Mouse (Mus musculus): ENCODE measurements around the gene Zfyve28.

Zfyve28 gene

GRCm38 (mm10) chr5:34249132-34249531 lies 39.1 kb downstream of the Zfyve28 start:
- no peak for DNase-seq

- DNase-seq, result no peak
These were observed 41.8 kb downstream of the Zfyve28 start for GRCm38 (mm10) chr5:34246443-34246842.

DNA sequence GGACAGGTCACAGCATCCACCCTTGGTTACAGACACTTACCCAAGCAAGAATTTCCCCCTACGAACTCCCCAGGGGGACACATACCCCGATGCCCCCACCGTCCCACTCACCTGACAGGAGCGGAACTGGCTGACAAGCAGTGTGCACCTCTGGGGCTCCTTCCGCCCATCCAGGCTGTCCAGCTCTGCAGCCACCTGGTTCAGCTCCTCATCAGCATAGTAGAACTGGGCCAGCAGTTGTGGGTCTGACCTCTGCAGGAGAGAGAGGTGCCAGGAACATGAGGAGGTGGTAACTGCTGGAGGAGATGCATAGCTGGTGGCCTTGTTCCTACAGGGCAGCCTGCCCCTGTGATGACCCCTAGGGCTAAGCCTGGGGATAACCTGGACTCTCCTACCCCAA lies 45.2 kb downstream of the Zfyve28 start:
- no peak for DNase-seq

- peak; percentile 77 for DNase-seq
These were observed 45.9 kb downstream of the Zfyve28 start for GRCm38 (mm10) chr5:34242224-34242963.

- DNase-seq, result no peak
These were observed 49.8 kb downstream of the Zfyve28 start for GRCm38 (mm10) chr5:34238444-34238843.

- DNase-seq, result peak; percentile 36
These were observed 52.3 kb downstream of the Zfyve28 start for GRCm38 (mm10) chr5:34235898-34236420.

- DNase-seq, result no peak
These were observed 53.2 kb downstream of the Zfyve28 start for GRCm38 (mm10) chr5:34235056-34235455.

DNA sequence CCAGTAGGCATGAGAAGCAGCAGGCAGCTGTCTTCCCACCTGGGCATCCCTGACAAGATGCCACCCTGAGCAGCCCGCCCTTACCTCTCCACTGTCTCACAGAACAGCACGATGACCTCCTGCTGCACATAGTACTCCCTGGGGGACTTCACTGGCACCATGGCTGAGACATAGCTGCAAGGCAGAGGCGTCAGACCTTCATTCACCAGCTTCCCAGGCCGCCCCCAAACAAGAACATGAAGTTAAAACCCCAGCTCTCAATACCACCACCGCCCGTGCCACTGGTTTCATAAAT lies 55.1 kb downstream of the Zfyve28 start:
- no peak for DNase-seq

DNA sequence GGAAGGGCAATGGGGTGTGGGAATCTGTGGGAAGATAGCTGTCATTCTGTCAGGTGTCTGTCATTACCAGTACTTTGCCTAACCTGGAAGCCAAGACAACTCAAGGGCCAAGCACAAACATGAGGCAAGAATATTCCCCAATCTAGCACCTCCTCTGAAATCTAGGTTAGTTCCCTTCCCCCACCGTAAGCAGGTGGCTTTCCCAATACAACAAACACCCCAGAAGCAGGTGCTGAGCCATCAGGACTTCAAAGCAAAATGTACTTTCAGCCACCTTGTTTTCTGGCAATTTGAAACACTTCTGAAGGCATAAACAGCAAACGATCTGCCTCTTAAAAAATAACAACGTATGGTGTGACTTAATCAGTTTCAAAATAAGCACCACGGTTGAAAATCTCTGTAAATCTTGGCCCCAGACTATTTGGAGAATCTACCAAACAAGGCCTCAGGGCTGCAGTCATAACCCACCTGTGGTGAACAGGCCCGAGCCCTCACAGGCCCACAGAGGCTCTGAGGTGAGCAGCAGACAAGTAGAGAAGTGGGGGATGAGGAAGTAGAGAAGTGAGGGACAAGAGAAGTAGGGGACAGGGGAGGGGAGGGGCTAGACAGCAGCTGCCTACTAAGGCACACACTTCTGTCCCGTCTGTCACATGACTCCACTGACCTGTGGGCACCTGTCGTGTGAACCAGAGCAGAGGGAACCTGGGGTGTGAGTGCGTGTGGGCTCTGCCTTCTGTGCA lies 55.6 kb downstream of the Zfyve28 start:
- no peak for DNase-seq

DNA sequence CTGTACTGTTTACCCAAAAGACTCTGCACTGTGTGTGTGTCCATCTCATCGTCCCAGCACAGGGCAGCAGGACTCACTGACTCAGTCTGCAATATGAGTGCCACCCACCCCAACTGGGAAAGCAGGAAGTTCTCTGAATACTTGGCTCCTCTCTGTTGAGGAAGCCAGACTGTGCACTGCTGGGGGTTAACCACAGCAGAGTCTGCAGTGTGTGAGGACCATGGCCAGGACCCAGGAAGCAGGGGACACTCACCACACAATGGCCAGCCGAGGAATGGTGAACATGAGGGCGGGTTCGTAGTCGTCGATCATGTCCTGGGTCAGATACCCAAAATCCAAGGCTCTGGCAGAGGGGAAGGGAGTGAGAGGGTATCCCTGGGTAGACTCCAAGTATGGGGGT lies 56.3 kb downstream of the Zfyve28 start:
- DNase-seq, result no peak

GRCm38 (mm10) chr5:34230599-34231485 lies 57.4 kb downstream of the Zfyve28 start:
- DNase-seq, result no peak

- DNase-seq, result no peak
These were observed 58.7 kb downstream of the Zfyve28 start for GRCm38 (mm10) chr5:34229503-34229902.

GRCm38 (mm10) chr5:34225516-34225915 lies 62.7 kb downstream of the Zfyve28 start:
- DNase-seq, result no peak

DNA sequence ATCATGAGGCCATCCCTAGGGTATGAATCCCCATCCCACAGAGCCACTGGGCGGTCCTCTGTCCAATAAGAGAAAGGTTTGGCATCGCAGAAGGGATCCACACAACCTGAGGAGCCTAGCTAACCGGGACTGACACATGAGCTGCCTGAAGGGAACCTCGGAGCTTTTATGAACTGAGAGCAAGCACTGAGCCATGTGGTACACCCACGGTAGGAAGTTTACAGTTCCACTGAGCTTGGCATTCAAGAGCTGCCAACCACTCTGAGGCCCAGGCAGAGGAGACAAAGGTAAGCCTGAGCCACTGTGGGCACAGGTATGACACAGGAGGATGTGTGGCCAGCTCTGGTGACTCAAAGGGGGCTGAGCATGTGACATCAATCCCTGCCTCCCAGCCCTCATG lies 63.7 kb downstream of the Zfyve28 start:
- DNase-seq, result no peak

DNA sequence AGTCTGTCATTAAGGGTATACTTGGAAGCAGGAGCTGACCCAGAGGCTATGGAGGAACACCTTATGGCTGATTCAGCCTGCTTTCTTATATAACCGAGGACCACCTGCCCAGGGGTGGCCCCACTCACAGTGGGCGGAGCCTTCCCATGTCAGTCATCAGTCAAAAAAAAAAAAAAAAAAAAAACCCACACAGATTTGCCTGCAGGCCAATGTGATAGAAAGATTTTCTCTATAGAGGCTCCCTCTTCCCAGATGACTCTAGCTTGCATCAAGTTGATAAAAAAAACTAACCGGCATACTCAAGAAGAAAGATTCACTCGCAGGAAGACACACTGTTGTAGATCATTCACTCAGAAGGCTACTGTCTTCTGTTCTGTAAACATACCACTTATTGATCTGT lies 68.2 kb downstream of the Zfyve28 start:
- DNase-seq, result no peak

- no peak for DNase-seq
These were observed 69.6 kb downstream of the Zfyve28 start for GRCm38 (mm10) chr5:34218672-34219071.

- DNase-seq, result no peak
These were observed 70.5 kb downstream of the Zfyve28 start for GRCm38 (mm10) chr5:34217756-34218155.

- DNase-seq, result no peak
These were observed 72.2 kb downstream of the Zfyve28 start for GRCm38 (mm10) chr5:34216025-34216424.

DNA sequence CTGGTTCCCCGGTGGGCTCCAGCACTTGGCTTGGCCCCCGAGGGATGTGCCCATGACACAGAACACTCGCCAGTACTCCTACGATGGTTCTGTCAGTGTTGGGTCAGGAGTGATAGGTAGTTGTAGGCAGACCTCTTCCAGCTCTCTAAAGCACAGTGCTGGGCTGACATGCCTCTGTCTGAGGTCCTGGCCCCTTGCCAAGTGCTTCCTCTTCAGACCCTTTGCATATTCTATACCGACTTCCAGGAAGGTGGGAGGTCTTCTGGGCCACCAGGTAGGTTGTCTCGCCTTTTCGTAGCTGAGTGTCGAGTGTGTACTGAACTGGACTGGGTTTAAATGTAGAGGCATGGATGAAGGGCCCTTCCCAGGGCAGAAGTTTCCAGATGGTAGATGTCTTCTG lies 74.6 kb downstream of the Zfyve28 start:
- no peak for DNase-seq

- DNase-seq, result peak; percentile 88
These were observed 78.0 kb downstream of the Zfyve28 start for GRCm38 (mm10) chr5:34210279-34210678.

DNA sequence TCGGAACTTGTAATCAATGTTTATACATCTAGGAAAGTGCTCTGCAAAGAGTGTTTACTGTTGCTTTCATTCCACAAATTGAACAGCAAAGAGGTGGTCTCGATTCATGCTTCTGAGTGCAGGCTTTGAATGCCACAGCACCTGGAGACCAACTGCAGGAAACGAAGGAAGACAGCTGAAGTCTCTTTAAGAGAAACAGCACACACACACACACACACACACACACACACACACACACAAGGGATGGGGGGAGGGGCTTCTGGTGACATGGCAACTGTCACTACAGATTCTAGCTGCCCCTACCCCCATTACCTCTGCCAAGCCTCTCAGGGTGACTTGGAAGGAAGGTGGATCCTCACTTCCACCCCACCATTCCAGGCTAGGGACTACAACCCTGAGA lies 80.7 kb downstream of the Zfyve28 start:
- DNase-seq, result no peak

- no peak for DNase-seq
These were observed 82.5 kb downstream of the Zfyve28 start for GRCm38 (mm10) chr5:34205788-34206187.

DNA sequence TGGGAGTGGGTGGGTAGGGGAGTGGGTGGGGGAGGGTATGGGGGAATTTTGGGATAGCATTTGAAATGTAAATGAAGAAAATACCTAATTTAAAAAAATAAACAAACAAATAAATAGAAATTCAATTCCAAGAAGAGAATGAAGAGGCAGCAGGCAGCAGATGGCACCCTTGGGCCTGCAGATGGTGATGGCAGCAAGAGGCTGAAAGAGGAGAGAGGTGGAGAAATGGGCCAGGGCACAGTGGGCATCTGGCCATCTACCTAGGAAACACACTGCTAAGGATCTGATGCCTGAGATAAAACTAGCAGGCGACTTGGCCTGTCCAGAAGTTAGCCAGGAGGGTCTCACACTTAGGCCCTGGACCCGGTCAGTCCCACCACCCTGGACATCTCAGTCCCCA lies 83.3 kb downstream of the Zfyve28 start:
- DNase-seq, result no peak
